Mouse (Mus musculus) layer of hippocampus, postnatal 25 days (tissue): Measurements from ENCODE around the gene Olfr1396. TPM values are rescaled to one million over a fixed set of nuclear protein-coding genes. Genes with fewer than 3 reads are reported as not detected.
"Not testable (repeated sequence)": the region's sequence is repeated elsewhere in the genome, so short reads cannot be mapped to it uniquely, and the experiment has no call there.

ENCODE experiments used
- DNase-seq, 2 experiments: peaks; one replicate each; pipeline ENCODE4 v3.0.0; 2022; ENCODE audit warnings: mixed read lengths in 2 of 2, low spot score in 1 of 2; ENCODE audit errors: extremely low spot score in 1 of 2
- total RNA-seq, 2 experiments: library from RNA; stranded (reverse); gene quantifications; 2 replicates each; pipeline ENCODE4 v1.2.3; 2021

Gene Olfr1396
- total RNA-seq, 2 experiments from 2014 or later = not detected

DNA sequence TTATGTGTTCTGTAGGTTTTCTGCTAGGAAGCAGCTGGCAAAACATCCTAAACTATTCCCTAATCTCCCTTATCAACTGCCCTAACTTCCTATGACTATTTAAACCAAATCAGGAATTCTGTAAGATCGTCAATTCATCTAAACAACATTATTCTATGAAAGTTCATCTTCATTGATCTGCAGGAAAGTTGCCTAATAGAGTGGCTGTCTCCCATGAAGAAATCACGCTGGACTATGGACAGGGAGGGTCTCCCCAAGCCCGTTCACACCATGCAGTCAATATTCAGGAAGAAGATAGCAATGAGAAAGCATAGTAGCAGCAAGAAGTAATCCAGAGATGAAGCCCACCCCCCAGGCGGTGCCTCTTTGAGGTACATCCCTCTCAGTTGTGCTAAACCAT lies 23.5 kb downstream of the Olfr1396 start:
- DNase-seq = no peak

DNA sequence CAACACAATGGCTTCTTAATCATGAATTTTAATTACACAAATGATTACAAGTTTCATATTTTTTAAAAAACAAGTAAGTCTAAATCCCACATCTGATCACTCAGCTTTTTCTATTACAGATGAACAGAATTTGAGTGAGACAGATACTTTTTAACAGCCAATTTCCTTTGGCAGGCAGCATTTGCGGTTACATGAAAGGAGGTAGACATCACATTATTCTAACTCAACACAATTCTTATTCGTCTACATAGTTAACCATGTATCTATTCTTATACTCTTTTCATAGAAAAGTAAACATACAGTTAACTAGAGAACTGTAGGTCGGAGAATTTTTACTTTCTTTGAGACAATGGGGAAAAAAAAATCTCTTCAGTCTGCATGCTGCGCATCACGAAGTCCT lies 24.1 kb downstream of the Olfr1396 start:
- DNase-seq = no peak

DNA sequence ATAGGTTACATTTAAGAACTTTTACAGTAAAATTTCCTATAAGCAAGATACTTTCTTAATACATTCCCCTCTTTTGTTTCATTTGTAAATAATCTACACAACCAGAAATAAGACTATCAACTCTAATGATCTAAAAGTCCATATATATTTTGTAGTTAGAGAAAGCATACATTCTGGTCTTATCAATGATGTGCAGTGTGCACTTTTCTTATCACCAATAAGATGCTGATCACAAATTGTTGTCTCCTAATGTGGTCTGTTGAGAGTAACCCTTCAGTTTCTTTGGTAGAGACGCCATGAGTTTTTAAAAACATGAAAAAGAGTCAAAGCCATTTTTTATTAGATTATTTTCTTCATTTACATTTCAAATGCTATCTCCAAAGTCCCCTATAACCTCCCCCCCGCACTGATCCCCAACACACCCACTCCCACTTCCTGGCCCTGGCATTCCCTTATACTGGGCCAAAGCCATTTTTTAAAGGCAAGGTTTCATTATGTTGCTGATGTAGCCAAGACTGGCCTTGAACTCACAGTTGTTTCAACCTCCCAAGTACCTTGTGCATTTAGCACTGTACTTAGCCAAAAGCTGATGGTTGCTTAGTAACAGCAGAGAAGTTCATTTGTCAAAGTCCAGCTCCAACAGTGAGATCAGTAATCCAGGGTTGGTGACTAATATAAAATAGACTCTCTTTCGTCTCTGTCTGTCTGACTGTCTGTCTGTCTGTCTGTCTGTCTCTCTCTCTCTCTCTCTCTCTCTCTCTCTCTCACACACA lies 24.8 kb downstream of the Olfr1396 start:
- DNase-seq = no peak

DNA sequence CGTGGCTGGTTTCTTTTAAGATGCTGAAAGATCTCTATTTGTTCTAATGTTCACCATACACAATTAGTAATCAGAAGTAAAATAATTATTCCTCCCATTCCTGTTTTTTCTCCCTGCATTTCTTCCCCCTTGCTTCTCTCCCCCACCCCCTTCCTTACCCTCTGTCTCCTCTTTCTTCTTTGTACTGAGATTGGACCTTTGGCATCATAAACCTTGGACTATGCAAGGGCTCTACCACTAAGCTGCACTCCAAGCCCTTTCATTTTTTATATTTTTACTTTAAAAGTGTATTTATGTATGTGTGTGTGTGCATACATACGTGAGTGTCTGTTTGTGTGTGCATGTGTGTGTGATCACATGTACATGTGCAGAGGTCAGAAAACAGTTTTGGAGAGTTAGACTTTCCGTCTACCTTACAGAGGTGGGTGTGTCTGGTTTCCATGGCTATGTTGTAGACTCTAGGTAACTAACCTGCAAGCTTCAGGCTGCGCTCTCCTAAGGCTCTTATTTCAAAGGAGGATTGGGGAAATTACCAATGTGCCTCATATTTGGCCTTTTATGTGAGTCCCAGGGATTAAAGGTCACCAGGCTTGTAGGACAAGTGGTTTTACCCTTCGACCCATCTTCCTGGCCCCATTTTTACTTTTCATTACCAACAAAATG lies 25.6 kb downstream of the Olfr1396 start:
- no peak for DNase-seq

DNA sequence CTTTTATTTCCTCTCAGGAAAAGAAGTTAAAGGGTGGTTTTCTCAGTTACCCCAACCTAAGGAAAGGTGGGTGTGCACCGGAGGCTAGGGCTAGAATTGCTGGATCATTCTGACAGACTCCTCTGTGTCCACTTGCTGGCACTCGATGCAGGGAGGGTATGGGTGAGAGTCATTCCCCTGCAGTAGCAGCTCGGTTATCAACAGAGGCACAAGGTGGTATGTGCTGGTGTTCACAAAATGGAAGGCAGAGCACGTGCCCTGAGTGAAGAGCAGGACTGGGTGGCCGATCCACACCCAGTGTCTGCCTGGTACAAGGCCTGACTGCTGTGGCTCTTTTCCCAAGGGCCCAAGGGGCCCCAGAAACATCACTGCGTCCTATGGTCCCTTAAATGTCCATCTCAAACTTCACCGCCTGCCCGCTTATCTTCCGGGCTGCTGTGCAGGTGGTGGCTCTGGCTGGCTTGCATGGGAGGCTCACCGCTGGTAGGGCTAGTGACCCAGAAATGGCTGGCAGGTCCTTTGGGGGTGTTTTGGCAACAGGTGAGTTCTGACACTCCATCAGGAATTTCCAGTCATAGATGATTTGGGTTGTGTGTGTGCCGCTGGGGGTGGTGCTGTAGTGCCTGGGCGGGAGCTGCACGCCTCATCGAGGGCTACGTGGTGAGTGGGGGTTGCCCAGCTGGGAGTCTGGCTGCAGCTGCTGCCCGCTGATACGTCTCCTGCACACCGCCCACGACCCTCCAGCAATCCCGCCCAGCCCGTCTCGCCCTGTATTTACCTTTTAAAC lies 26.7 kb downstream of the Olfr1396 start:
- DNase-seq = no peak

DNA sequence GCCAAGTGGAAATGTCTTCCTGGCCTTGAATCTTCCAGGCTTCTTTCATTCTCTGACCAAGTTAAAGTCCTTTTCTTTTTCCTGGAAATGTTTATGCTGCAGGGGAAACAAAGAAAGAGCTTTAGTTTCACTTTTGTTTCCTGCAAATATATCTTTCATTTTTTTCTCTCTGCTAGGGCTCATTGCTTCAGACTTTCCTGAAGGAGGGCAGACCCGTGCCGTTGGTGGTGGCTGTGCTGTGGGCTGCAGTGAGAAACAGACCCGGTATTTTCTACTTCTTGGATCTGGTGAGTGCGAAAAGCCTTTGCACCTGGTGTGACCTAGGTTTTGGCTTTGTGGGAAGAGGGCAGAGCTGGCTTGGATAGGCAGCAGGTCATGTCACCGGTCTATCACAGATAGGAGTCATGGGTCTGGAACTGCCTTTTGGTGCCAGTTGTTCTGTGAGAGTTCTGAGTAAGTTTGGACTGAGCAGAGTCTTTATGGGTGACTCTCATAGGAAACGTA lies 27.8 kb downstream of the Olfr1396 start:
- DNase-seq = no peak

DNA sequence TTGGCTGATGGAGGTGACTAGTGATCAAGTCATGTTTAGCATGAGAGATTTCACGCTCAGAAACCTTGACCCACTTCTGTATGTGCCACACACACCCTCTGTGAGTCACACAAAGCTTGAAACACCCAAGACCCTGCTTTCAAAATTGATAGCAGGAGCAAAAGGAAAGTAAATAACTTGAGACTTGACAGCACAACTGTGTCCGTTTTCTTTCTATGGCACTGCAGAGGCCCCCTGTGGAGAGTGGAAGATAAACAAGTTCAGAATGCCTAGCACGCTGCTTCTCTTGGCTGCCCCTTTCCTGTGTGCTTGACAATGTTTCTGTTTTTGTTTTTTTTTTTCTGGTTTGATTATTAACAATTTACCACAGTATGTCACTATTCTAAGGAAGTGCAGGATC lies 29.8 kb downstream of the Olfr1396 start:
- no peak for DNase-seq

DNA sequence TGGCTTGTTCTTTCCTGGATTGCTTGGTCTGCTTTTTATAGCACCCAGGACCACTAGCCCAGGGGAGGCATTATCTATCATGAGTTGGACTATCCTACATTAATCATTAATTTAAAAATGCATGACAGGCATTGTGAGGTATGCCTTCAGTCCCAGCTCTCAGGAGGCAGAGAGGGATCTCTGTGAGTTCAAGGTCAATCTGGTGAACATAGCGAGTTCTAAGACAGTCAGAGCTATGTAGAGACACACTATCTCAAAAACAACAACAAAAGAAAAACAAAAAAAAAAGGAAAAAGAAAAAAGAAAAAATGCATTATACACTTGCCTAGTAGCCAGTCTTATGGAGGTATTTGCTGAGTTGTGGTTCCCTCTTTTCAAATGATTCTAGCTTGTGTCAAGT lies 30.3 kb downstream of the Olfr1396 start:
- no peak for DNase-seq

DNA sequence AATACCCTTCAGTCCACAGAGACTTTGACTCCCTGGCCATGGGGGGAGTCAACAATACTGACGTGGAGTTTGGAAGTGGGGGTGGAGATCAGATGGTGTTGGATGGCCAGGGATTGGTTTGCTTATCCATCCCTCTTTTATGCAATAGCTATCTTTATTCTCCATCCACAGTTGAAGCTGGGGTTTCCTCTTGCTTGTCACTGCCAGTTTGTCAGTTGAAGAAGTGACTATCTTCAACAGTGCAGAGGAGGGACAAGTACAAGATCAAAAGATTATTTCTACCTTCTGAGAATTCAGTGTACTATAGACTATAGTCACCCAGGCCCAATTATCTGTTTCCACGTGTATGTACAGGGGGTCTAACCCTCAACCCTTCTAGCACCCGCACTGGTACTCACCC lies 30.9 kb downstream of the Olfr1396 start:
- no peak for DNase-seq

DNA sequence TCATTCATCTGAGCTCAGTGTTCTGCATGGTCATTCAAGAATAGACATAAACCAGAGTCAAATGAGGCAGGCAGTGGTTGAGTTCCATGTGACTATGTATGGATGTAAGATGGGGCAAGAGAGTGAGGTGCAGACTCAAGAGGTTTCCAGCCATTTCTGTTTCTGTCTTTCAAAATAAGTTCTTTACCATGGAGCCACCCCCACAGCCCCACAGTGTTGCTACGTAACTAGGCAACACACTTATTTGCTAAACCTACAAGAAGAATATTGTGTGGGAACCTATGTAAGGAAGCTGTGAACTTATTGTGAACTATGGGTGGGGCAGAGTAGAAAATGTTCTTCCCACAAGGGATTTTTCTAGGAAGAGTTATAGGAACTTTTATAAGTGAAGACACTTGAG lies 31.5 kb downstream of the Olfr1396 start:
- DNase-seq = no peak

DNA sequence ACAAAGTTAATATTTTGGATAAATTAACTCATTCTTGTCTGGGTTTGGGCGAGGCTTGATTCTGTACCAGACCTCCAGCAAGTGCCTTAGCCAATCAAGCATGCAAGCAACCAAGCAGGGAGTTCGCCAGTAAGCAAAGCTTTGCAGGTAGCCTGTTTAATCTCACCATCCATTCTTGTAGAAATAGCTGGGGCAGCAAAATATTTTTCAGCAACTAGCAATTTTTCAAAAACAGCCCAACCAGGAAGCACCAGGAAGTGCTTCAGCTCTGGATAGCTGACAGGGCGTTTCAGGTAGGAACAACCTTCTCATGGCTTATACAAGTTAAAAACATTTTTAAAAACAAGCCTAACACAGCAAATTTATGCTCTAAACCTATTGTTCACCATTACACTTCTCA lies 32.8 kb downstream of the Olfr1396 start:
- no peak for DNase-seq

DNA sequence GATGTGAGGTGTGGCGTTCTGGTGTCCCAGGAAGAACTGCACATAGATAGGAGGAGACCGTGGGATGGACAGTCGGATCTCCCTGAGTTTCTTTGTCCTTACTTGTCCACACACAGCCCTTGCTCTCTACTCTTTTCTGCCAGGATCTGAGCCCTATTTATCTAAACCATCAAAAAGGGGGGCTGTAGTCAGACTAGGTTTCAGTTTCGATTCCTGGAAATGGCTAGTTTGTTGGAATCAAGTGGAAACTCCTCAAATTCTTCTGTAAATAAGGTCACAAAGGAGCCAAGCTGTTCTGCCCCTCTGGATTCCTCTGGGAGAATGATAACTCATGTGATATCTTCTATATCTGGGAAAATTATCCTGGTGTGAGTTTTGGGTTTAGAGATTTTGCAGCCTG lies 33.3 kb downstream of the Olfr1396 start:
- no peak for DNase-seq

DNA sequence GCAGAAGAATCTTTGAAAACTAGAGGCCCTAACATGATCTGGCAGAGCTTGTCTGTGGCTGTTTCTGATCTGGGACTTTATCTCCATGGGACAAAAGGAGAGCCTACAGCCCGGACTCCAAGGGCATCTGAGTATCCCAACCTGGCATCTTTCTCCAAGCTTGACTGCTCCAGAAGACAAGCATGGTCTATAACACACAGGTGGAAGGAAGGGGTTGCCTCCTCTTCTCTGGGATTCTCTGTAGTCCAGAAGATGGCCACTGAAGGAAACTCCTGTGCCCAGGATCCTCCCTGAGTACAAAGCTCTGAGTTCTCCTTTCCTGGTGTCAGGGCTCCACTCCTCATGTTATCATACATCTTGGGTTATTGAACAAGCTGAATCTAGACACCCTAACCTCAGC lies 34.0 kb downstream of the Olfr1396 start:
- DNase-seq = no peak

DNA sequence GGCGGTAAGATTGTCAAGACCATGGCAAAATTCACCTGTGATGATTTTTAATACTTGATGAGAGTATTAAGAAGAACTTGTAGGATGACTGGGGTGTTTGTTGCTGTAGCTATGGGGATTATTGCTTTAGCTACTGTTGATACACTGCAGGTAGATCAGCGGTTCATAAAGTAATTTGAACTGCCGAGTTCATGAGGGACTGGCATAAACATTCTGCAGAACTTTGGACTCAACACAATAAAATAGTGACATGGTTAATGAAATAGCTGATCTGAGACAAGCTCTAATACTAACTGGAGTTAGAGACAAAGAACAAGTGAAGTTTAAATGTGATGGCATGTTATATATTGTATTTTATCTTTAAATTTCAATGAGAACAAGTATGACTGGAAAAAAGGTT lies 36.0 kb downstream of the Olfr1396 start:
- DNase-seq = no peak

DNA sequence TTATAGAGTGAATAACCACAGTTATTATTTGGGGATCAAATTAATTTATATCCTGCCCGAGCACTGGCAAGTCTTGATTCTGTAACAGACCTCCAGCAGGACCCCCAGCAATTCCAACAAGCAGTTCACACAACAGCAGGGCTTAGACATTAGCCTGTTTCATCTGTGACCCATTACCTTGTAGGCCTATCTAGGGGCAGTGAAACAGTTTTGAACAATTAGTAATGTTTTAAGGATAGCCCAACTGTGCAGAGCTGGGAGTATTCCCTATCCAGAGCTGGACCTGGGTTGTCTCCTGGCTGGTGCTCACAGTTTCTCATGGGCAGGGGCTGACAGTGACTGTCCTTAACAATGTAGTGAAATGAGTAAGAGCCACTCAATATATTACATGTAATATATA lies 37.7 kb downstream of the Olfr1396 start:
- no peak for DNase-seq

DNA sequence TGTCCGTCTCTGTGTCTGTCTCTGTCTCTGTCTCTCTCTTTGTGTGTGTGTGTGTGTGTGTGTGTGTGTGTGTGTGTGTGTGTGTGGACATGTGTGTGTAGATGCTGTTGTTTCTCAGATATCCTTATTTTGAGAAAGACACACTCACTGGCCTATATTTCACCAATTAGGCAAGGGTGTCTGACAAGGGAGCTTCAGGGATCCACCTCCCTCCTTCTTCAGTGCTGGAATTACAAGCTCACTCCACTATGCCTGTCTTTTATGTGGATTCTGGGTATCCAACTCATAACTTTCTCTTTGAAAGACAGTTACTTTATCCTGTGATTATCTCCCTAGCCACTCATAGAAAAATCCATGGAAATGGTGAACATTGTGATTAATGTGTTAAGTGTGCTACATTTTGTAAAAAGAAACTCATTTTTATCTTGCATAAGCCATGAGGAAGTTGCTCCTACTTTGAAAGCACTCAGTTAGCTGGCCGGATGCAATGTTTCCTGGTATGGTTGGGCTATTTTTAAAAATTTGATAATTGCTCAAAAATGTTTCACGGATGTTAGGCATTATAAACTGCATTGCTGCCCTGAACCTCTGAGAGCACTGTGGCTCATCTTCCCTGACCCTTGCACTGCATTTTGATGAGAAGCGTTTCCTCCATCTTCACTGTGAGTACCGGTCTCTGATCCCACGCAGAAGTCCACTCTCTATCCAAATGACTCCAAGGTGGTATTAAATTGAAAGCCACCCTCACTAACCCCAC lies 38.5 kb downstream of the Olfr1396 start, which contains the start of gene Ifi47:
Gene Ifi47, plus strand, starts transcription at position 587 of the 757 bp plus-strand sequence.
- DNase-seq = not testable (repeated sequence)

DNA sequence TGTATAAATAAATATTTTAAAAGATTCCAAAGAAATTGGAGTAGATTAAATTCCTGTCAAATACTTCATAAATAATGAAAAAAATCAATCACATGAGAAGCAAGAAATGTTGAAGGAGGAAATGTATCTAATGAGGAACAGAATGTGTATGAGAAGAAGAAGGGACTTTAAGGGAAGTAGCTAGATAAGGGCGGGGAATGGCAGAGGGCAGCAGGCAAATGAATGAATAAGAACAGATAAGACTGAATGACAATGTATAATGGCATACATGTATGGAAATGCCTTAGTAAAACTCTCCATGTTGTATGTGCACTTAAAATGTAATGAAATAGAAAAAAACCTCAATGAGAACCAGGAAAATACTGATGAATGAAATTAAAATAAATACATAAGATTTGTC lies 46.3 kb downstream of the Olfr1396 start:
- no peak for DNase-seq

DNA sequence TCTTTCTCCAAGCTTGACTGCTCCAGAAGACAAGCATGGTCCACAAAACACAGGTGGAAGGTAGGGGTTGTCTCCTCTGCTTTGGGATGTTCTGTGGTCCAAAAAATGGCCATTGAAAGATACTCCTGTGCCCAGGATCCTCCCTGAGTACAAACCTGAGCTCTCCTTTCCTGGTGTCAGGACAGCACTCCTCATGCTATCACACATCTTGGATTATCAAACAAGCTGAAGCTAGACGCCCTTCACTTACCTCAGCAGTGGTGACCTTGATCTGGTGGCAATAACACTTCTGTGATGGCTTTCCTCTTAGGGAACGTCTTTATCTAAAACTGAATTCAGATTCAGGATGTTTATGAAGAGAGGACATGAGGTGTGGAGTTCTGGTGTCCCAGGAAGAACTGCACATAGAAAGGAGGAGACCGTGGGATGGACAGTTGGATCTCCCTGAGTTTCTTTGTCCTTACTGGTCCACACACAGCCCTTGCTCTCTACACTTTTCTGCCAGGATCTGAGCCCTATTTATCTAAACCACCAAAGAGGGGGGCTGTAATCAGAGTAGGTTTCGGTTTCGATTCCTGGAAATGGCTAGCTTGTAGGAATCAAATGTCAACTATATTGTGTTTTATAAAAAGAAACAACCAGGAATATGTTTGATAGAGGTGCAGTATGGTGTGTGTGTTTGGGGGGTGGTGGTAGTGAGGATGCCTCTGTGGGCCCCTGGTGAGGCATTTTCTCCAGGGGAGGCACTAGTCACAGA lies 50.8 kb downstream of the Olfr1396 start, which contains the start of gene Tgtp2:
Gene Tgtp2, minus strand, starts transcription at position 494 of the 757 bp plus-strand sequence.
- not testable (repeated sequence) for DNase-seq

DNA sequence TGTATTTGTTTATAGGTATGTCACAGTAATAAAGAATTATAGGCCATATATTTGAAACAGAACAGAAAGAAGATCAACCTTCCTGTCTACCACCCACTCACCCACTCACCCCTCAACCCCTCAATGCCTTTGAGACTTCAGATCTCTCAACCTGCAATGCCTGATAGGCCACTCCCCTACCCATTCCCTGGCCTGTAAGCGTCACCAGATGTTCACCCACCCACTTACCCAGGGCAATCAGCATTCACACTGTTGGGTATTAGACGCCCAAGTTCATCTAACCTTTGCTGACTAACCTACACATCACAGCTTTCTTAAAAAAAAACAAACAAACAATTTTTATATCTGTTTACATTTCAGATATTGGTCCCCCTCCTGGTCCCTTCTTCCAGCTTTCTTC lies 52.8 kb downstream of the Olfr1396 start:
- DNase-seq = not testable (repeated sequence)

DNA sequence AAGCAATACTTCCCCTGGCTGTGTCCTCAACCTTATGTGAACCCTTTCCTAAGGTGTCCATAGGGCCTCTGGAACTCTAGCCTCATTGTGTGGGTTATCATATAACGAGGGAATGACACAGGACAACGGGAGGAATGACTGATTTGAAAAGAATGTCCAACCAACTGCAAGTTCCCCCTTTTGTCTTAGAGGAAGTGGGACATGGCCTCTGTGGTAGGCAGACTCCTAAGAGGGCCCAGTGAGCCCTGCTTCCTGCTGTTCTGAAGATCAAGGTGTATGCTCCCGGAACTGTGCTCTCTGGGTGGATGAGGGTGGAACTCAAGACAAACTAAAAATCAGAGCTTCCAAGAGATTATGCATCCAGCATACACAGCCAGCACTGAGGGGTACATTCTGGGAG lies 54.6 kb downstream of the Olfr1396 start:
- DNase-seq = not testable (repeated sequence)
